Mouse (Mus musculus) testis, adult 2 months (tissue): ENCODE measurements around the gene Inava.

ENCODE experiments used
- CTCF ChIP-seq: fragments of 200-500 bp; IDR thresholded peaks from 2 replicates; pipeline ENCODE4 v1.5.1; 2012; ENCODE audit warnings: low read depth, mild to moderate bottlenecking, inconsistent platforms, low read length, moderate library complexity; ENCODE audit not compliant: control insufficient read depth, insufficient read depth, insufficient replicate concordance
- POLR2A ChIP-seq: fragments of 200-500 bp; IDR thresholded peaks from 2 replicates; pipeline ENCODE4 v1.6.1; 2012; ENCODE audit warnings: low read depth, mild to moderate bottlenecking, inconsistent platforms, low read length, moderate library complexity; ENCODE audit not compliant: control insufficient read depth

DNA sequence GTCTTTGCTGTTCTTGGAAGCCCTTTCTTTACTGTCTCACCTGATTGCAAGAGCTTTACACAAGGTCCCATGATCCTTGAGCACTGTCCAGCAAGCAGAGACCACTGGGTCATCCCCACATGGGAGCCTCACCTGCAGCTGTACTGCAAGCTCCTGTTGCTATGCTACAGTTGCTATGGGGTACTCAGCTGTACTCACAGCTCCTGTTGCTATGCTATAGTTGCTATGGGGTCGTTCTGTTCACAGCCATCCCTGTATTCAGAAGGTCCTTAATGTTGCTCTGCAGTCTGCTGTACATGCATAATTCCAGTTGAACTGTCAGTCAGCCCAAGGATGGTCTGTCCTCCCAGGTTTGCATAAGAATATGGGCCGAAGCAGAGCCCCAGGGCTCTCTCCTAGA lies 68.6 kb downstream of the Inava start:
- TF ChIP-seq CTCF: no peak
- TF ChIP-seq POLR2A: no peak
